Comparison of ENCODE assay signal across 10 mouse cellular contexts in genomic region chr17:73949498-73949897, GRCm38 (mm10). TPM values are rescaled to one million over a fixed set of nuclear protein-coding genes. Genes with fewer than 3 reads are reported as not detected.
A peak's percentile ranks its signal among the peaks of the same experiment; 100 is the strongest.
DNase-seq lines count a peak whose midpoint lies in the region; ATAC-seq and TF ChIP-seq lines count a peak whose summit lies in the region.
"Had no signal": no experiment of that assay in that cellular context is flagged by ENCODE, and none has a peak within 500 bp of the region (broad histone marks: within the 10 kb centered on the region; RNA-seq: fewer than 3 reads in every experiment).

No protein-coding gene starts in this region.

- no peak overlapping the region for H3K4me3 ChIP-seq in kidney, embryonic 14.5 days (ENCODE audit: low read length)
- H3K4me3 ChIP-seq in CH12.LX (replicated peaks in 1 of 3; ENCODE audit: low read depth in 2 of 3, low read length in 2 of 3, poor library complexity in 1 of 3): no peak overlapping the region
- H3K4me3 ChIP-seq in brown adipose tissue, adult 24 weeks (ENCODE audit: insufficient read depth, low read depth, low read length): peak overlapping the region; percentile 70
- H3K4me3 ChIP-seq: neural tube, embryonic 13.5 days had no signal

- DNase-seq in kidney, adult 8-10 months: no peak
- peak; percentile 9 for DNase-seq in CH12.LX (ENCODE audit: extremely low read depth)
- DNase-seq in lung, postnatal 25 days (ENCODE audit: low spot score): peak; percentile 44
- no peak for DNase-seq in thymus, adult 18-20 months
- no peak for DNase-seq in urinary bladder, postnatal 14 days (ENCODE audit: low spot score)
- DNase-seq in urinary bladder, postnatal 4 days (ENCODE audit: low spot score in 2 of 2): no peak
- DNase-seq: cerebellum, adult 9-11 months had no signal

- WGBS in kidney, embryonic 14.5 days: 63% methylated on average over 4 of the region's 4 CpGs

- no peaks in the 10 kb centered on the region for H3K36me3 ChIP-seq in kidney, embryonic 14.5 days (ENCODE audit: control insufficient read depth, insufficient read depth, low read length)
- H3K36me3 ChIP-seq in CH12.LX (replicated peaks in 1 of 2; ENCODE audit: control insufficient read depth in 1 of 2, insufficient read depth in 1 of 2, low read length in 1 of 2): no peaks in the 10 kb centered on the region
- H3K36me3 ChIP-seq: neural tube, embryonic 13.5 days had no signal

- H3K4me2 ChIP-seq in kidney, embryonic 14.5 days (replicated peaks; ENCODE audit: low read depth, low read length): no peak overlapping the region
- peak overlapping the region; percentile 32; the same call in 1 of the 2 replicates for H3K4me2 ChIP-seq in CH12.LX (ENCODE audit: insufficient read depth, low read depth, poor library complexity, severe bottlenecking)
- H3K4me2 ChIP-seq: neural tube, embryonic 13.5 days had no signal

- TF ChIP-seq EP300 in CH12.LX (IDR thresholded peaks at IDR 0.05; ENCODE audit: low read length): no peak

- H3K27me3 ChIP-seq in kidney, embryonic 14.5 days (ENCODE audit: control insufficient read depth, insufficient read depth, low read length): no peaks in the 10 kb centered on the region
- no peaks in the 10 kb centered on the region for H3K27me3 ChIP-seq in CH12.LX (replicated peaks)
- H3K27me3 ChIP-seq: neural tube, embryonic 13.5 days had no signal

- dilution Hi-C loops in CH12.LX (cut with MboI; ENCODE audit: extremely low pct_ligation_motif_present, extremely low pct_unique_long_range_greater_than_20kb, low sequenced_read_pairs): no loop called here

- no peaks in the 10 kb centered on the region; the same call in 1 of the 2 replicates for H3K4me1 ChIP-seq in kidney, embryonic 14.5 days (ENCODE audit: control insufficient read depth, insufficient read depth, low read length)
- peaks cover 8 to 28% of the 10 kb centered on the region in 2 experiments for H3K4me1 ChIP-seq in CH12.LX (ENCODE audit: control insufficient read depth in 1 of 2, insufficient read depth in 2 of 2)
- peaks cover 26% of the 10 kb centered on the region for H3K4me1 ChIP-seq in brown adipose tissue, adult 24 weeks (ENCODE audit: control insufficient read depth, insufficient read depth, insufficient read length, low read length)

- TF ChIP-seq RAD21 in CH12.LX (IDR thresholded peaks at IDR 0.05; ENCODE audit: low read depth, low read length): peak; percentile 33

- no peaks in the 10 kb centered on the region for H3K79me2 ChIP-seq in CH12.LX (replicated peaks; ENCODE audit: control insufficient read depth, extremely low read depth, insufficient read depth, poor library complexity, severe bottlenecking)

- H3K27ac ChIP-seq in kidney, embryonic 14.5 days (ENCODE audit: low read depth, low read length): no peak overlapping the region
- H3K27ac ChIP-seq in CH12.LX (ENCODE audit: insufficient read depth, low read depth): no peak overlapping the region
- peak overlapping the region; percentile 91 for H3K27ac ChIP-seq in brown adipose tissue, adult 24 weeks (replicated peaks; ENCODE audit: low read depth, low read length)
- H3K27ac ChIP-seq: neural tube, embryonic 13.5 days had no signal

- no peak for TF ChIP-seq POLR2A in CH12.LX (IDR thresholded peaks at IDR 0.05; ENCODE audit: low read depth, low read length)

- H3K9ac ChIP-seq in kidney, embryonic 14.5 days (ENCODE audit: low read depth, low read length): no peak overlapping the region
- H3K9ac ChIP-seq in CH12.LX (ENCODE audit: insufficient read depth, low read depth): no peak overlapping the region
- H3K9ac ChIP-seq: neural tube, embryonic 13.5 days had no signal

- H3K9me3 ChIP-seq in kidney, embryonic 14.5 days (ENCODE audit: control insufficient read depth, low read length): no peaks in the 10 kb centered on the region
- no peaks in the 10 kb centered on the region for H3K9me3 ChIP-seq in CH12.LX (replicated peaks; ENCODE audit: low read length)
- H3K9me3 ChIP-seq: neural tube, embryonic 13.5 days had no signal

- TF ChIP-seq CTCF in CH12.LX (conservative IDR thresholded peaks at IDR 0.05 in 1 of 2, IDR thresholded peaks at IDR 0.05 in 1 of 2; ENCODE audit: low read depth in 2 of 2, low read length in 2 of 2): peak in 1 of 2 experiments; percentile 37; a peak in 2 of 4 replicates

- in situ Hi-C loops in CH12.LX (cut with MboI; ENCODE audit: low pct_ligation_motif_present, low pct_unique_long_range_greater_than_20kb, low sequenced_read_pairs): no loop called here

- ATAC-seq in kidney, embryonic 14.5 days (ENCODE audit: low FRiP score, low TSS enrichment): peak; percentile 49; the same call in 1 of the 2 replicates

TF ChIP-seq in CH12.LX, 34 proteins besides CTCF, POLR2A, EP300 and RAD21:
- peak; percentile 22 for TF ChIP-seq SMC3 (IDR thresholded peaks at IDR 0.05; ENCODE audit: low read depth, low read length)
- TF ChIP-seq ZMIZ1 (IDR thresholded peaks at IDR 0.05; ENCODE audit: low read depth, low read length): no peak

RNA-seq across cellular contexts. Expression of gene Xdh, which starts 0.5 kb away (rescaled TPM):
- 0.97 and 1.1 TPM in 2 replicates for polyA plus RNA-seq in kidney, embryonic 14.5 days (2014; fragmentation: Nextera tagmentation; extraction: Ambion mirVana)
- 0.04 and 0.17 TPM in 2 replicates for total RNA-seq in CH12.LX (2012; rRNA removed)
- not detected in 2 replicates for total RNA-seq in CH12.LX (2014; rRNA removed)
- not detected in 2 replicates for polyA plus RNA-seq in CH12.LX (2012; ENCODE audit: insufficient read length, low read depth)
- 46.7 and 49.3 TPM in 2 replicates for polyA plus RNA-seq in brown adipose tissue, adult 24 weeks (2012; ENCODE audit: insufficient read depth, insufficient read length, missing spikeins)

Comparison
In these comparisons a context has a peak if more than half of its experiments do, and no peak if none do; other contexts are left out.
1. DNase-seq: peak in CH12.LX (single experiment) and lung, postnatal 25 days (single experiment); none in kidney, adult 8-10 months (0 of 2), thymus, adult 18-20 months (0 of 2), urinary bladder, postnatal 14 days (single experiment) and urinary bladder, postnatal 4 days (0 of 2).
2. RNA of gene Xdh, which starts 0.5 kb away (polyA plus RNA-seq): 46.7 to 49.3 TPM in brown adipose tissue, adult 24 weeks; 0.97 to 1.1 TPM in kidney, embryonic 14.5 days and not detected in CH12.LX; every median in the first group is over 10 times any median in the second.